Mouse (Mus musculus) forebrain, embryonic 13.5 days (tissue): ENCODE results near the gene Pnpla8. TPM values are rescaled to one million over a fixed set of nuclear protein-coding genes. Genes with fewer than 3 reads are reported as not detected.

Experiments used
- microRNA-seq: library from miRNA; unstranded; fragments of <30 nt; microRNA quantifications from one replicate; pipeline ENCODE4, GENCODE M21; 2016
- polyA plus RNA-seq: library from polyadenylated mRNA; unstranded; fragments of >200 nt; fragmentation: Nextera tagmentation; extraction: Ambion mirVana; gene quantifications from 2 replicates; pipeline ENCODE4 v1.2.1, GENCODE M21; 2015

Pnpla8 gene
- polyA plus RNA-seq, 1 experiment from 2014 or later: 106 TPM

Small RNA genes within 50 kb of the gene (microRNA-seq; reads per million reads assigned to microRNA genes)
- gene Mir5627: 1.1 reads per million

Other genes with a start within 250 kb of the Pnpla8 start
- 24.2 and 24.6 TPM in 2 replicates for gene Dnajb9, start 11.0 kb upstream of the Pnpla8 start, polyA plus RNA-seq
- 83.7 and 91.2 TPM in 2 replicates for gene Nrcam, start 107.5 kb downstream of the Pnpla8 start, polyA plus RNA-seq